Mouse (Mus musculus) intestine, embryonic 16.5 days (tissue): ENCODE data around the gene Npepps. TPM values are rescaled to one million over a fixed set of nuclear protein-coding genes. Genes with fewer than 3 reads are reported as not detected.

Source experiments
- ATAC-seq: fragments of 200-750 bp; cut with Nextera tagmentation; 2 replicates; pipeline ENCODE4 v1.8.0; 2017; ENCODE audit warnings: moderate TSS enrichment, moderate library complexity
- H3K27ac ChIP-seq: fragments of 300-500 bp; sonication (generic); 2 replicates; pipeline ENCODE4 v1.5.1; 2014; ENCODE audit warnings: mild to moderate bottlenecking, low read length
- H3K27me3 ChIP-seq: fragments of 300-500 bp; sonication (generic); replicated peaks from 2 replicates; pipeline ENCODE4 v1.6.1; 2014; ENCODE audit warnings: low read length, control low read depth, mixed read lengths; ENCODE audit not compliant: control insufficient read depth, insufficient read depth
- H3K36me3 ChIP-seq: fragments of 300-500 bp; sonication (generic); 2 replicates; pipeline ENCODE4 v1.6.1; 2014; ENCODE audit warnings: low read length, control low read depth; ENCODE audit not compliant: control insufficient read depth, insufficient read depth
- H3K4me1 ChIP-seq: fragments of 300-500 bp; sonication (generic); 2 replicates; pipeline ENCODE4 v1.6.1; 2014; ENCODE audit warnings: low read length, control low read depth, mixed read lengths; ENCODE audit not compliant: control insufficient read depth, insufficient read depth
- H3K4me2 ChIP-seq: fragments of 300-500 bp; sonication (generic); 2 replicates; pipeline ENCODE4 v1.6.1; 2014; ENCODE audit warnings: low read depth, low read length, control low read depth
- H3K4me3 ChIP-seq: fragments of 300-500 bp; sonication (generic); 2 replicates; pipeline ENCODE4 v1.5.1; 2014; ENCODE audit warnings: mild to moderate bottlenecking, low read length
- H3K9ac ChIP-seq: fragments of 300-500 bp; sonication (generic); 2 replicates; pipeline ENCODE4 v1.6.1; 2014; ENCODE audit warnings: low read depth, low read length
- H3K9me3 ChIP-seq: fragments of 300-500 bp; sonication (generic); 2 replicates; pipeline ENCODE4 v1.6.1; 2016; ENCODE audit warnings: low read length, control low read depth; ENCODE audit not compliant: control insufficient read depth
- WGBS: fragments of 180-500 bp; shearing (Covaris S2); extraction: QIAGEN DNeasy Blood & Tissue Kit; methylation state at CpG from one replicate; pipeline ENCODE4 v1.1.7; 2014; 5-methylcytosine and 5-hydroxymethylcytosine counted together
- polyA plus RNA-seq: library from polyadenylated mRNA; unstranded; fragments of >200 nt; fragmentation: Nextera tagmentation; extraction: Ambion mirVana; gene quantifications from 2 replicates; pipeline ENCODE4 v1.2.1, GENCODE M21; 2015

Npepps gene
- polyA plus RNA-seq, 1 experiment from 2014 or later = 95.7 TPM

- H3K4me1 ChIP-seq = peaks cover 10% of the 10 kb centered on the region; the same call in 1 of the 2 replicates
- H3K27ac ChIP-seq = no peak overlapping the region
- no peaks in the 10 kb centered on the region for H3K27me3 ChIP-seq
- H3K9ac ChIP-seq = no peak overlapping the region
- no peaks in the 10 kb centered on the region for H3K9me3 ChIP-seq
- ATAC-seq = no peak
- WGBS = 78% methylated on average over 16 of the region's 16 CpGs
- no peak overlapping the region for H3K4me2 ChIP-seq
- no peaks in the 10 kb centered on the region for H3K36me3 ChIP-seq
- H3K4me3 ChIP-seq = no peak overlapping the region
Observed at GRCm38 (mm10) chr11:97301406-97301805, 21.0 kb upstream of the Npepps start.

DNA sequence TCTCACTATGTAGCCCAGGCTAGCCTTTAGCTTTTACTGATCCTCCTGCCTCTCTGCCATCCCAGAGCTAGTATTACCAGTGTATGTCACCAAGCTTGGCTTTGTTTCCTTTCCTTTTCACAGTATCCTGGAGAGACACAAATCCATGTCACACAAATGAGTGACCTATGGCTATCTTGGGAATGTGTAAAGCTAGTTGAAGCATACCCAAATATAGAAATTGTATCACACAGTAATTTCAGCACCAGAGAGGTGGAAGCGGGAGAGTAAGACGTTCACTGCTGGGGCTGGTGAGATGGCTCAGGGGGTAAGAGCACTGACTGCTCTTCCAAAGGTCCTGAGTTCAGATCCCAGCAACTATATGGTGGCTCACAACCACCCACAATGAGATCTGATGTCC, 19.5 kb upstream of the Npepps start:
- Histone ChIP-seq H3K9me3 (no peaks in the 10 kb centered on the region), H3K4me3 (no peak overlapping the region), H3K4me1 (peaks cover 10% of the 10 kb centered on the region; the same call in 1 of the 2 replicates), H3K9ac (no peak overlapping the region), H3K27me3 (no peaks in the 10 kb centered on the region), H3K36me3 (no peaks in the 10 kb centered on the region), H3K4me2 (no peak overlapping the region), H3K27ac (no peak overlapping the region)
- WGBS = 90% methylated on average over 2 of the region's 2 CpGs
- no peak for ATAC-seq

- H3K4me3 ChIP-seq = no peak overlapping the region
- no peaks in the 10 kb centered on the region for H3K4me1 ChIP-seq
- 91% methylated on average over 3 of the region's 4 CpGs for WGBS
- no peak overlapping the region for H3K9ac ChIP-seq
- no peaks in the 10 kb centered on the region for H3K27me3 ChIP-seq
- H3K27ac ChIP-seq = no peak overlapping the region
- H3K36me3 ChIP-seq = no peaks in the 10 kb centered on the region
- no peaks in the 10 kb centered on the region for H3K9me3 ChIP-seq
- no peak for ATAC-seq
- no peak overlapping the region for H3K4me2 ChIP-seq
Observed at GRCm38 (mm10) chr11:97296542-97296941, 16.1 kb upstream of the Npepps start.

GRCm38 (mm10) chr11:97292731-97293130, 12.3 kb upstream of the Npepps start:
- H3K4me3 ChIP-seq = no peak overlapping the region
- no peak overlapping the region for H3K9ac ChIP-seq
- no peaks in the 10 kb centered on the region for H3K4me1 ChIP-seq
- no peaks in the 10 kb centered on the region for H3K9me3 ChIP-seq
- no peak for ATAC-seq
- no peaks in the 10 kb centered on the region for H3K27me3 ChIP-seq
- no peak overlapping the region for H3K27ac ChIP-seq
- 91% methylated on average over 1 of the region's 1 CpGs for WGBS
- H3K36me3 ChIP-seq = no peaks in the 10 kb centered on the region
- no peak overlapping the region for H3K4me2 ChIP-seq

DNA sequence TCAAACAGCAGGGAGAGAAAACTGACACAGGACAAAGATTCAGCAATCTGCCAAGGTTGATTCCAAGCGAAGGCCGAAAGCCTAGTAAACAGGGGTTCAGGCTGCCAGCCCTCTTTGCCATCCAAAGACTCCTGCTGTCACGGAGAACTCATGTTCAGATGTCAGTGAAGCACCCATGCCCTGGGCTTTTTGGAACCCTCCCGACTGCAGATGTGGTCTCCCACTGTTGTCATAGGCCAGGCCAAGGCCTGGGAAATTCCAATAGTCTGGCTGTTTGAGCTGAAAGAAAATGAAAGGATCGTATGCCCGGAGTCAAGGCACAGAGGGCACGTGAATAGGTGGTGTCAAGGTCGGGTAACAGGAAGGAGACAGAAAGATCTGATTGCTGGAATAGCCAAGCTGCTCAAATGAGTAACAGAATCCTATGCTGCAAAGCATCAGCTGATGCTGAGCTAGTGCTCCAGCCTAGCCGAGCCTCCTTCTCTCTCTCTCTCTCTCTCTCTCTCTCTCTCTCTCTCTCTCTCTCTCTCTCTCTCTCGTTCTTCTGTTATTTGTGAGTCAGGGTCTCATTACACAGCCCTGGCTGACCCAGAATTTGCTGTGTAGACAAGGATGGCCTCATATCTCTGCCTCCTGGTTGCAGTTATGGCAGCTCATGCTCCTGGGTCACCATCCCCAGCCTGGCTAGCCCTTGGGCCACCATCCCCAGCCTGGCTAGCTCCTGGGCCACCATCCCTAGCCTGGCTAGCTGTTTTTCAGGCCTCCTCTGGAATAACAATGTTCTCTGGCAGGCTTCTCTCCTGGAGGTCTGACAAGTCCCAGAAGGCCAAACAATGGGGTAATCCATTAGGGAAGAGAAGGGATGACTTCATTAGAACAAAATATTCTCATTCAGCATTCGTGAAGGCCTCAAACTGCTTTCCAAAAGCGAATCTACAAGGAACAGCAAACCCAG, 9.1 kb upstream of the Npepps start:
- H3K4me1 ChIP-seq = no peaks in the 10 kb centered on the region
- no peak for ATAC-seq
- WGBS = 54% methylated on average over 12 of the region's 12 CpGs

DNA sequence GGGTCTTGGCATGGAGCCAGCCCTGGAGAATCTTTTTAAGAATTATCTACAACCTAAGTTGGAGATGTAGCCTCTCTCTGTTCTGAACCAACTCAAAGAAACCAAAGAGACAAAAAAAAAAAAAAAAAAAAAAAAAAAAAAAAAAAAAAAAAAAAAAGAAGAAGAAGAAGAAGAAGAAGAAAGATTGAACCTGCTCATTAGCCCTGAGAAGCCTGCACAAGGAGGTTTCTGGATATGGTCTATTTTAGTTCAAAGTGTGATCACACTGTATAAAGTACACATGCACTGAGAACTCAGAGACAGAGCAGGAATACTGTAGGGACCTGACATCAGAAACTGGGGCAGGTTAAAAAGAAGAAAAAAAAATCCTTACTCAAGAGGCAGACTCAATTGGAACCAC, 7.2 kb upstream of the Npepps start:
- Histone ChIP-seq H3K27me3 (no peaks in the 10 kb centered on the region), H3K4me1 (no peaks in the 10 kb centered on the region), H3K4me3 (no peak overlapping the region)

More for the DNA sequence above, 9.1 kb upstream of the Npepps start:
- Histone ChIP-seq H3K9ac (no peak overlapping the region), H3K27ac (no peak overlapping the region), H3K36me3 (no peaks in the 10 kb centered on the region), H3K4me2 (no peak overlapping the region), H3K4me3 (no peak overlapping the region), H3K27me3 (no peaks in the 10 kb centered on the region), H3K9me3 (no peaks in the 10 kb centered on the region)

DNA sequence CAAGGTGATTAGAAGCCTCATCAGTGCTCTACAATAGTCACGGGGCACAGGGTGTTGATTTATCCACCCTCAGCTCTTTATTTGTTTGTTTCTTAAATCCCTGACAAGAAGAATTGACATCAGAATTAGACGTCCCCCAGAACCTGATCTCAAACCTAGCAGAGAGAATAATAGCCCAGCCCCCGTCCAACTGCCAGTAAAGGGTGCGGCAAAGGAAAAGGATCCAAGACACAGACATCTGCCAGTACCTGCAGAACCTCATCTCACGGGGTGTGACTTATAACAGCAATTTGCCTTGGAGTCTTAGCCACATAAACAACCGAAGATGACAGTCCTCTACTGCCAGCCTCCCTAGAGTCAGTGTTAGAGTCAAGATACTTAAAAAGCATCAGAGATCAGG, 6.5 kb upstream of the Npepps start:
- Histone ChIP-seq H3K4me1 (no peaks in the 10 kb centered on the region), H3K9ac (no peak overlapping the region), H3K27ac (no peak overlapping the region), H3K4me2 (no peak overlapping the region), H3K36me3 (no peaks in the 10 kb centered on the region), H3K27me3 (no peaks in the 10 kb centered on the region), H3K4me3 (no peak overlapping the region), H3K9me3 (no peaks in the 10 kb centered on the region)
- WGBS = 35% methylated on average over 6 of the region's 6 CpGs
- no peak for ATAC-seq

More for the DNA sequence above, 7.2 kb upstream of the Npepps start:
- no peaks in the 10 kb centered on the region for H3K36me3 ChIP-seq
- ATAC-seq = no peak
- H3K9ac ChIP-seq = no peak overlapping the region
- no peaks in the 10 kb centered on the region for H3K9me3 ChIP-seq
- no peak overlapping the region for H3K4me2 ChIP-seq
- no peak overlapping the region for H3K27ac ChIP-seq

DNA sequence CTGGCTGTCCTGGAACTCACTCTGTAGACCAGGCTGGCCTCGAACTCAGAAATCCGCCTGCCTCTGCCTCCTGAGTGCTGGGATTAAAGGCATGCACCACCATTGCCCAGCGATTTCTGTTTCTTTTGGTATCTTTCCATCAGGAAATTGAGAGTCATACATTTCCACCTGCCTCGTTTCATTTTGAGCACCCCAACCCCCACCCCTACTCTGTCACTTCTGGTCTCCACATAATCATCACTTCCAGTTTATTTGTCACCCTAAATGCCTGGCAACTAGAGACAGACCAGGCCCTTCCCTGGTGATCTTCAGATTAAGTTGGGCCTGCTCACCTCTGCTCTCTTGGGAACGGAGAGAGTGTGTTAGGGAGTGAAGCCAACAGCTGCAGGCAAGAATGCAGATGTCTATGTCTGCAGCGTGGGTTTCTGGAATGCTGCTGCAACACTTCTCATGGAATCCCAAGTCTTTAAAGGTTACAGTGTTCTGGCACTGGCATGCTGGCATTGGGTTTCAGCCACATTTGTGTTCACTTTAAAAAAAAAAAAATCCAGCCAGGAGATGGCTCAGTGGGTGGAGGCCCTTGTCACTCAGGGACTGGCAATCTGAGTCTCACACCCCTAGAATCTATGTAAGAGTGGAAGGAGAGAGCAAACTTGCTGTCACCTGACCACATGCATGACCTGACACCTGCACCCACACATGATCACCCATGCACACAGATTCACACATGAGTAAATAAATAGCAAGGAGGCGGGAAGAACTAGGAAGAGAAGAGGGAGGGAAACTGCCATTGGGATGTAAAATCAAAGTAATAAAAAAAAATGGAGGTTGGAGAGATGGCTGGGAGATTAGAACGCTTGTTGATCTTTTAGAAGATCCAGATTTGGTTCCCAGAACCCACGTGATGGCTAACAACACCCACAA, 5.7 kb upstream of the Npepps start:
- Histone ChIP-seq H3K4me1 (no peaks in the 10 kb centered on the region), H3K4me3 (no peak overlapping the region), H3K36me3 (no peaks in the 10 kb centered on the region), H3K27ac (no peak overlapping the region), H3K4me2 (no peak overlapping the region), H3K9ac (no peak overlapping the region), H3K27me3 (no peaks in the 10 kb centered on the region), H3K9me3 (no peaks in the 10 kb centered on the region)
- ATAC-seq = no peak
- WGBS = 66% methylated on average over 9 of the region's 9 CpGs

GRCm38 (mm10) chr11:97284854-97285253, 4.4 kb upstream of the Npepps start:
- no peak for ATAC-seq
- H3K9me3 ChIP-seq = no peaks in the 10 kb centered on the region
- no peak overlapping the region for H3K4me2 ChIP-seq
- H3K27ac ChIP-seq = no peak overlapping the region
- no peaks in the 10 kb centered on the region for H3K27me3 ChIP-seq
- WGBS = 73% methylated on average over 4 of the region's 4 CpGs
- H3K9ac ChIP-seq = no peak overlapping the region
- no peaks in the 10 kb centered on the region for H3K36me3 ChIP-seq
- no peak overlapping the region for H3K4me3 ChIP-seq
- no peaks in the 10 kb centered on the region for H3K4me1 ChIP-seq
